Mouse (Mus musculus): Measurements from ENCODE around the gene Sfxn5. TPM values are rescaled to one million over a fixed set of nuclear protein-coding genes. Genes with fewer than 3 reads are reported as not detected.

The Sfxn5 gene
- polyA plus RNA-seq, 1 experiment from 2014 or later: 8.3 TPM

DNA sequence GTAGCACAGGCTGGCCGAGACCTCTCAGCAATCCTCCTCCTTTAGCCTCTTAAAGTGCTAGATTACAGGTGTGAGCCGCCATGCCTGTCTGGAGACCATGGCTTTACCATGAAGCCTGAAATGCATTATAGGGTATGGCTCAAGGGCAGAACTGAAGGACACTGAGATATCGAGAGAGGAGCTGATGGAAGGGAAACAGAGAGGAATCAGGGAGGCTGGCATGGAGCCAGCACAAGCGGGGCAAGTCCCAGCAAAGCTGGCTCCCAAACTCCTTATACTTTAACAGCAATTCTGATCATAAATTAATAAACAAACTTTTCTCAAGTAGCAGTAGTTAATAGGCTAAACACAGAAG lies 30.7 kb upstream of the Sfxn5 start:
- Histone ChIP-seq H3K27ac (no peak overlapping the region), H3K4me2 (no peak overlapping the region), H3K9me3 (no peaks in the 10 kb centered on the region), H3K4me1 (replicated peaks) (peaks cover 23% of the 10 kb centered on the region), H3K36me3 (no peaks in the 10 kb centered on the region), H3K9ac (replicated peaks) (no peak overlapping the region), H3K27me3 (no peaks in the 10 kb centered on the region), H3K4me3 (replicated peaks) (no peak overlapping the region)
- 93% methylated on average over 4 of the region's 4 CpGs for WGBS
- no peak for ATAC-seq (ENCODE audit: insufficient number of reproducible peaks, insufficient read depth, low FRiP score, low TSS enrichment, low read depth)

DNA sequence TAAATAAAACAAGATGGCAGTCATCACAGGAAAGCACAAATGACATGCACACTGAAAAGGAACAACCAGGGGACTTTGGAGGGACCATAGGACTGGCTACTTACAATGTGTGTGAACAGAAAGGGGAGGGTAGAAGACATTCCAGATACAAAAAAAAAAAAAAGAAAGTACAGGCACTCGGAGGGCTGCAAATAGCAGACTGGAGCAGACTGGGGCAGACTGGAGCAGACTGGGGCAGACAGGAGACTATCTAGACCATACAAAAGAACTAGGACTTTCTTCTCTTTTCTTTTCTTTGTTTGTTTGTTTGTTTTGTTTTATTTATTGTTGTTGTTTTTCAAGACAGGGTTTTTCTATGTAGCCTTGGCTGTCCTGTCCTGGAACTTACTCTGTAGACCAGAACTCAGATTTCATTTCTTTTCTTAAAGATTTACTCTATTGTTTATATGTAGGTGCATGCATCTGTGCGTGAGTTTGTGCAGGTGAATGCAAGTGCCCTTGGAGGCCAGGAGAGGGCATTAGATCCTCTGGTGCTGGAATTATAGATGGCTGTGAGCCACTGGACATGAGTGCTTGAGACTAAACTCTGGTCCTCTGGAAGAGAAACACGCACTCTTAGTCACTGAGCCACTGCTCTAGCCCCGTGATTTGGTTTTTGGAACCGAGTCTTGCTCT lies 30.1 kb upstream of the Sfxn5 start:
- Histone ChIP-seq H3K4me1 (replicated peaks) (peaks cover 18% of the 10 kb centered on the region), H3K27ac (no peak overlapping the region), H3K36me3 (no peaks in the 10 kb centered on the region), H3K4me3 (replicated peaks) (no peak overlapping the region), H3K9ac (replicated peaks) (no peak overlapping the region), H3K4me2 (no peak overlapping the region), H3K9me3 (no peaks in the 10 kb centered on the region), H3K27me3 (no peaks in the 10 kb centered on the region)
- ATAC-seq (ENCODE audit: insufficient number of reproducible peaks, insufficient read depth, low FRiP score, low TSS enrichment, low read depth): no peak
- 93% methylated on average over 5 of the region's 5 CpGs for WGBS

DNA sequence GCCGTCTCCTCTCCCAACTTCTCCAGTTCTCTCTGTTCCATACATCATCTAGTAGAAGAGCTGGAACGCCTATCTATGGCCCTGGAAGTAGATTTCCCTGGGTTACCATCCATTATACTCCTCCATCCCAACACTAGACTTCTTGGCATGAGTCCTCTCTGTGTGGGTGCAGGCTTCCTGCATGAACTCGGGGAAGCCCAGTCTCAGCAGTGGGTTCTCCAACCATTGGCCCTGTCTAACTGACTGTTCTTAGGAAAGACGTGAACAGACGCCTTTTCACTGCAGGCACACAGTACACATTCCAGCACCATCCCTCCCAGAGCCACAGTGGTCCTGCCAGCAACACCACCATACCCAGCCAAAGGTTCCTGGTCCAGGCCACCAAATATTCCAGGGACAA lies 29.4 kb upstream of the Sfxn5 start:
- H3K4me1 ChIP-seq (replicated peaks): peaks cover 17% of the 10 kb centered on the region
- H3K4me3 ChIP-seq (replicated peaks): no peak overlapping the region
- H3K27me3 ChIP-seq: no peaks in the 10 kb centered on the region
- no peak for ATAC-seq (ENCODE audit: insufficient number of reproducible peaks, insufficient read depth, low FRiP score, low TSS enrichment, low read depth)
- no peaks in the 10 kb centered on the region for H3K36me3 ChIP-seq
- H3K9ac ChIP-seq (replicated peaks): no peak overlapping the region
- no peak overlapping the region for H3K27ac ChIP-seq
- no peak overlapping the region for H3K4me2 ChIP-seq
- WGBS: 84% methylated on average over 5 of the region's 5 CpGs
- H3K9me3 ChIP-seq: no peaks in the 10 kb centered on the region

DNA sequence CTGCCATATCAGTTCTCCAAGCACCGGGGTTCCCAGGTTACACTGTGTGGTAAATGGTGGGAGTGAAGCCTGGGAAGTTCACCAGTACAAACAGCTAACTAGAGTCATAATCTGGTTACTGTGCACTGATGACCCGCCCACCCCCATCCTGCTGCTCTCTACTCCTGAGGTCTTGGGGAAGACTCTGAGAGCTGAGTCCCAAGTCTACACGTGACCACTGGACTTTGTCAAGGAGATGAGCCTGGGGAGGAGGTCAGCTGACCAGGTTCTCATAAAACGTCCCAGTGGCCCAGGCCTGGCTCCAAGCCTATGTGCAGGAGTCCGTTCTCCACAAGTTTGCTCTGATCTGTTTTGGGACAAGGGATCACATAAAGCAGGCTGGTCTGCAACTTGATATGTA lies 27.1 kb upstream of the Sfxn5 start:
- H3K4me1 ChIP-seq (replicated peaks): no peaks in the 10 kb centered on the region
- H3K9ac ChIP-seq (replicated peaks): no peak overlapping the region
- H3K9me3 ChIP-seq: no peaks in the 10 kb centered on the region
- H3K27me3 ChIP-seq: no peaks in the 10 kb centered on the region
- no peaks in the 10 kb centered on the region for H3K36me3 ChIP-seq
- no peak for ATAC-seq (ENCODE audit: insufficient number of reproducible peaks, insufficient read depth, low FRiP score, low TSS enrichment, low read depth)
- 79% methylated on average over 5 of the region's 5 CpGs for WGBS
- no peak overlapping the region for H3K27ac ChIP-seq
- no peak overlapping the region for H3K4me3 ChIP-seq (replicated peaks)
- H3K4me2 ChIP-seq: no peak overlapping the region

DNA sequence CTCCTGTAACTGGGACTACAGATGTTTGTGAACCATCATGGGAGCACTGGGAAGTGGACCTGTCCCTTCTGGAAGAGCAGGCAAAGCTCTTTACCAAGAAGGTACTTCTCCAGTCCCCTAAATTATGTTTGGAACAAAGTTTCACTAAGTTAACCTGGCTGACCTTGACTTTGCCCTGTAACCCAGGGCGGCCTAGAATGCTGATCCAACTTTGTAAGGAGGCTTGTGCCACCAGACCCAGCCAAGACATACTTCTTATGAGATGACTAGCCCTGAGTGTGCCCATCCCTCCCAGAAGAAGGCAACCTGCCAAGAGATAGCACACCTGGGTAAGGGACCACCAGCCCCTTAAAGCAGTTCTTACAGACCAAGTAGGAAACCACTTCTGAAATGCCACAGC lies 25.7 kb upstream of the Sfxn5 start:
- ATAC-seq (ENCODE audit: insufficient number of reproducible peaks, insufficient read depth, low FRiP score, low TSS enrichment, low read depth): no peak
- Histone ChIP-seq H3K27me3 (no peaks in the 10 kb centered on the region), H3K4me3 (replicated peaks) (no peak overlapping the region), H3K9me3 (no peaks in the 10 kb centered on the region), H3K36me3 (no peaks in the 10 kb centered on the region), H3K4me2 (no peak overlapping the region), H3K27ac (no peak overlapping the region), H3K9ac (replicated peaks) (no peak overlapping the region), H3K4me1 (replicated peaks) (no peaks in the 10 kb centered on the region)
- WGBS: 90% methylated on average over 1 of the region's 1 CpGs

DNA sequence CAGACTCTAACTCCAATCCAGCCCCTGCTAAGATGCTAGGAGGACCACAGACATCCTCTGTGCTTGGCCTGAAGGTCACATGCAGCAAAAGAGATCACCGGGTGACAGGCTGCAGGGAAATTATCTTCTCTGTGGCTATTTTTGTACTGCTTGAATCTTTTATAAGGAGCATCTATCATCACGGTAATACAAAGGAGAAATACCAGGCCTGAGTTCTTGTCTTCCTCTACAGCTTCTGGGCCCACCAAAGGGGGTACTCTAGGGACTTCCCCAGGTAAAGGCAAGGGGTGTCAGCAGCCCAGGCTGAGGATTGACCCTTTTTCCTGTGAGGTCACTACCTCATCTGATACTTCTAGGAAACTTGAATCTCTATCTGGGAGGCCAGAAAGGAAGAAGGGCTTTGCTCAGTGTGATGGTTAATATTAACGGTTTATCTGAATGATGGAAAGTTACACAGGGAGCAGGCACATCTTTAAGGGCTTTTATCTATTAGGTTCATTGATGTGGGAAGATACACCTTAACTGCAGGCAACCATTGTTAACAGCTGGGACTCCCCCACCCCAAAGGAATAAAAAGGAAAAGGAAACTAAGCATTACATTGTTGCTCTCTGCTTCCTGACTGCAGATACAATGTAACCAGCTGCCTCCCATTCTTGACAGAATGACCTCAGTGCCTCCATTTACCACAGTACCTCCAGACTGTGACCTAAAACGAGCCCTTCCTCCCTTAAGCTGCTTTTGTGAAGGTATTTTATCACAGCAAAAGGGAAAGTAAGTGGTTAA lies 23.7 kb upstream of the Sfxn5 start:
- Histone ChIP-seq H3K4me2 (no peak overlapping the region), H3K27me3 (no peaks in the 10 kb centered on the region), H3K9me3 (no peaks in the 10 kb centered on the region), H3K4me3 (replicated peaks) (no peak overlapping the region), H3K27ac (no peak overlapping the region), H3K9ac (replicated peaks) (no peak overlapping the region), H3K4me1 (replicated peaks) (no peaks in the 10 kb centered on the region), H3K36me3 (no peaks in the 10 kb centered on the region)
- WGBS: 68% methylated on average over 4 of the region's 4 CpGs
- ATAC-seq (ENCODE audit: insufficient number of reproducible peaks, insufficient read depth, low FRiP score, low TSS enrichment, low read depth): no peak

DNA sequence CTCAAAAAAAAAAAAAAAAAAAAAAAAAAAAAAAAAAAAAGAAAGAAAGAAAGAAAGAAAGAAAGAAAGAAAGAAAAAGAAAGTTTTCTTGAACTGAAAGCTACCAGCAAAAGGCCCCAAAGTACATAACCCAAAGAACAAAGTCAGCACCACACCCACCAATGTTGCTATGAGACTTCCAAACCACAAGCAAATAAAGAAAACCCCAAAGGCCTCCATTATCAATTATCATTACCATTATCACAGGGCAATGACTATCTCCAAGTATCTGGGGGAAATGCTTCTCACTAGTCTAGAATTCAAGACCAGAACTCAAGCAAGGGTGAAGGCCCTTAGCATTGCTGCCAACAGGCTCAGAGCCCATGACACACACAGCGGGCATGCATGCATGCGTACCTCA lies 22.5 kb upstream of the Sfxn5 start:
- no peaks in the 10 kb centered on the region for H3K27me3 ChIP-seq
- WGBS: 95% methylated on average over 2 of the region's 2 CpGs

DNA sequence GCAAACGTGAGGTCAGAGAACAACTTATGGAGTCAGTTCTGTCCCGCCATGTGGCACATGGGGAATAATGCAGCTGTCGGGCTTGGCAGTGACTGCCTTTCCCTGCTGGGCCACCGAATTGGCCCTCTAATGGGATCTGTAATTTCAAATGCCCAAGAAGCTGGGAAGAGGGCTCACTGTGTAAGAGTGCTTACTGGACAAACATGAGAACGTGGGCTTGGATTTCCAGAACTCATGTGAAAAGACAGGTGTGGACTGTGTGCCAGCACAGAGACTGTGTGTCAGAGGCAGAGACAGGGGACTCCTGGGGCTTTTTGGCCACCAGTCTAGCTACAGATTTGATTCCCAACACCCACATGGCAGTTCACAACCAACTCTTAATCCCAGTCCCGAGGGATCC lies 21.5 kb upstream of the Sfxn5 start:
- no peak overlapping the region for H3K4me2 ChIP-seq
- no peak overlapping the region for H3K4me3 ChIP-seq (replicated peaks)
- ATAC-seq (ENCODE audit: insufficient number of reproducible peaks, insufficient read depth, low FRiP score, low TSS enrichment, low read depth): no peak
- WGBS: 73% methylated on average over 6 of the region's 6 CpGs
- H3K9ac ChIP-seq (replicated peaks): no peak overlapping the region
- H3K4me1 ChIP-seq (replicated peaks): no peaks in the 10 kb centered on the region
- no peaks in the 10 kb centered on the region for H3K9me3 ChIP-seq
- no peaks in the 10 kb centered on the region for H3K36me3 ChIP-seq
- H3K27me3 ChIP-seq: no peaks in the 10 kb centered on the region
- H3K27ac ChIP-seq: no peak overlapping the region

More for the DNA sequence above, 22.5 kb upstream of the Sfxn5 start:
- no peak overlapping the region for H3K9ac ChIP-seq (replicated peaks)
- no peaks in the 10 kb centered on the region for H3K36me3 ChIP-seq
- no peak for ATAC-seq (ENCODE audit: insufficient number of reproducible peaks, insufficient read depth, low FRiP score, low TSS enrichment, low read depth)
- no peak overlapping the region for H3K4me3 ChIP-seq (replicated peaks)
- no peaks in the 10 kb centered on the region for H3K9me3 ChIP-seq
- no peak overlapping the region for H3K27ac ChIP-seq
- H3K4me2 ChIP-seq: no peak overlapping the region
- H3K4me1 ChIP-seq (replicated peaks): no peaks in the 10 kb centered on the region

DNA sequence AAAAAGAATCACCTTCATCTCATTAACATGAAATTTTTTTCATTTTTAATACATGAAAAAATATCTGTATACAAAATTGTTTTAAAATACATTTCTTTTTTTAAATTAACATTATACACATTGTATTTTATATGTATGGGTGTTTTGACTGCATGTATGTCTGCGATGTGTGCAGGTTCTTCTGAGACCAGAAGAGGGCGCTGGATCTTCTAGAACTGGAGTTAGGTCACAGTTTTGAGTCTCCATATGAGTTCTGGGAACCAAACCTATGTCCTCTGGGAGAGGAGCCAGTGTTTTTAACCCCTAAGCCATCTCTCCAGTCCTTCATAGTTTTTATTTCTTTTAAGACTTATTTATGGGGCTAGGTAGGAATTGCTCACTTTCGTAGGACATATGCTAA lies 20.5 kb upstream of the Sfxn5 start:
- Histone ChIP-seq H3K4me3 (replicated peaks) (no peak overlapping the region), H3K9me3 (no peaks in the 10 kb centered on the region), H3K9ac (replicated peaks) (no peak overlapping the region), H3K27me3 (no peaks in the 10 kb centered on the region), H3K4me2 (no peak overlapping the region), H3K36me3 (0 out of 2 replicates have a peak, but pooled peaks cover under 1% of the 10 kb centered on the region), H3K27ac (no peak overlapping the region), H3K4me1 (replicated peaks) (no peaks in the 10 kb centered on the region)
- WGBS: 64% methylated on average over 3 of the region's 3 CpGs
- ATAC-seq (ENCODE audit: insufficient number of reproducible peaks, insufficient read depth, low FRiP score, low TSS enrichment, low read depth): no peak

DNA sequence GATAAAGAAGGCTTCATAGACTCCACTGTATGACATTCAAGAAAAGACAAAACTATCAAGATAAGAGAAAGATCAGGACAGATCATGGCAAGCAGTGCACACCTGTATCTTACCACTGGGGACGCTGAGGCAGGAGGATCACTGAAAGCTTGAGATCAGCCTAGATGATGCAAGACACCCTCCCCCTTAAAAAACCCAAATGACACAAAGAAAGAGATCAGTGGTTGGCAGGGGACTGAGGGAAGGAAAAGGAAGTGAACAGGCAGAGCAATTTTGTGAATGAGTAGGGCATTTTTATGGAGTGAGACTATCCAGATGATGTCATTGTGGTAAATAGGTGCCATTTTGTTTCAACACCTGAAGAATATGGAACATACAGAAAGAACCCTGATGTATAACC lies 16.9 kb upstream of the Sfxn5 start:
- no peaks in the 10 kb centered on the region for H3K9me3 ChIP-seq
- H3K4me2 ChIP-seq: no peak overlapping the region
- peaks cover 17% of the 10 kb centered on the region for H3K36me3 ChIP-seq
- no peak for ATAC-seq (ENCODE audit: insufficient number of reproducible peaks, insufficient read depth, low FRiP score, low TSS enrichment, low read depth)
- WGBS: 92% methylated on average over 1 of the region's 1 CpGs
- H3K9ac ChIP-seq (replicated peaks): no peak overlapping the region
- H3K27ac ChIP-seq: no peak overlapping the region
- H3K27me3 ChIP-seq: peaks cover 13% of the 10 kb centered on the region; the same call in 1 of the 2 replicates
- no peak overlapping the region for H3K4me3 ChIP-seq (replicated peaks)
- H3K4me1 ChIP-seq (replicated peaks): no peaks in the 10 kb centered on the region

DNA sequence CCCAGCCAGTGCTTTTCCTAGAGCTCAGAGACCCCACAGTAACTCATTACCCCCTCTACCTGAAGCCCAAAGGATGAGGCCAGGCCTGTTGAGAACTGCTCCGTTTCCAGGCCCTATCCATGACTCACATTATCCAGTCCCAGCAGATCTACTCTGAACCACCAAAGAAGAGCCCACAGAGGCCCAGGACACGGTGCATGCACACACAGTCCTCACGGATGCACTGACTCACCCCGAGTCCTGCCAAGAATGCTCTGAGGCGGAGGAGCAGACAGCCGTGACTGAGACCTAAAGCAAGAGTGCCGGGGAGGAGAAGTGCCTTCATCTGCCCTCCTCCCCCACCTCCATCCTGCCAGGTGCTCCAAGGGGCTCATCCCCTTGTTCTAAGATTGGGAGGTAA lies 16.0 kb upstream of the Sfxn5 start:
- Histone ChIP-seq H3K27ac (no peak overlapping the region), H3K4me2 (no peak overlapping the region), H3K9me3 (no peaks in the 10 kb centered on the region), H3K9ac (replicated peaks) (no peak overlapping the region), H3K36me3 (peaks cover 17% of the 10 kb centered on the region), H3K4me3 (replicated peaks) (no peak overlapping the region), H3K4me1 (replicated peaks) (no peaks in the 10 kb centered on the region), H3K27me3 (peaks cover 15% of the 10 kb centered on the region; the same call in 1 of the 2 replicates)
- ATAC-seq (ENCODE audit: insufficient number of reproducible peaks, insufficient read depth, low FRiP score, low TSS enrichment, low read depth): no peak
- WGBS: 81% methylated on average over 7 of the region's 7 CpGs

DNA sequence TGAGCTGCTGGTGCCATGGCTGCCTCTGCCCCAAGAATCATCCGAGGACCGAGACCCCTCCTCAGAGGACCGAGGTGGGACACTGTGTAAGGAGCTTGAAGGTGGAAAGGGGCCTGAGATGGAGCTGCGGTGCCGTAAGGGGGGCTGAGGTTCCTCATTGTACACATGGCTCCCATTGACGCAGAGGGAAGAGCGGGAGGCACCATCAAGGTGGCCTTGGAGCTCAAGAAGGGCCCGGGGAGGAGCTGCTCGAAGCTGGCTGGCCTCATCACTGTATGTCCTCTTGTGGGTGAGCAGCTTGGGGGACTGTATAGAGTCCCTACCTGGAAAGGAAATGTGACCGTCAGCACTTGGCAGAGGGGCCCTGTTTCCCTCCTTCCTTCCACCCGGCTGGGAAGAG lies 14.9 kb upstream of the Sfxn5 start:
- Histone ChIP-seq H3K27ac (no peak overlapping the region), H3K9ac (replicated peaks) (no peak overlapping the region), H3K4me2 (no peak overlapping the region), H3K4me3 (replicated peaks) (no peak overlapping the region), H3K9me3 (no peaks in the 10 kb centered on the region), H3K36me3 (peaks cover 17% of the 10 kb centered on the region), H3K27me3 (peaks cover 23% of the 10 kb centered on the region; the same call in 1 of the 2 replicates), H3K4me1 (replicated peaks) (no peaks in the 10 kb centered on the region)
- no peak for ATAC-seq (ENCODE audit: insufficient number of reproducible peaks, insufficient read depth, low FRiP score, low TSS enrichment, low read depth)
- 87% methylated on average over 11 of the region's 11 CpGs for WGBS

Measured in limb, embryonic 12.5 days (tissue).